Mouse (Mus musculus) small intestine, adult 2 months (tissue): Measurements from ENCODE around the gene Efna4. TPM values are rescaled to one million over a fixed set of nuclear protein-coding genes. Genes with fewer than 3 reads are reported as not detected.
A peak's percentile ranks its signal among the peaks of the same experiment; 100 is the strongest.

Experiments
- H3K27ac ChIP-seq: fragments of 200-500 bp; 2 replicates; pipeline ENCODE4 v1.5.1; 2012; ENCODE audit warnings: low read depth, low read length, control low read depth, inconsistent platforms; ENCODE audit not compliant: insufficient read depth
- H3K27me3 ChIP-seq: fragments of 200-500 bp; 2 replicates; pipeline ENCODE4 v1.6.1; 2012; ENCODE audit warnings: mild to moderate bottlenecking, moderate library complexity, low read length, inconsistent platforms; ENCODE audit not compliant: control insufficient read depth, insufficient read depth
- H3K36me3 ChIP-seq: fragments of 200-500 bp; 2 replicates; pipeline ENCODE4 v1.6.1; 2012; ENCODE audit warnings: mild to moderate bottlenecking, low read length, control low read depth, inconsistent platforms; ENCODE audit not compliant: control insufficient read depth, insufficient read depth
- H3K4me1 ChIP-seq: fragments of 200-500 bp; 2 replicates; pipeline ENCODE4 v1.6.1; 2012; ENCODE audit warnings: low read length, inconsistent platforms, mixed read lengths; ENCODE audit not compliant: control insufficient read depth, insufficient read depth, insufficient read length
- H3K4me3 ChIP-seq: fragments of 200-500 bp; 2 replicates; pipeline ENCODE4 v1.5.1; 2012; ENCODE audit warnings: low read depth, mild to moderate bottlenecking, control low read depth, inconsistent platforms, low read length, moderate library complexity
- CTCF ChIP-seq: fragments of 200-500 bp; IDR thresholded peaks from 2 replicates; pipeline ENCODE4 v1.5.1; 2012; ENCODE audit warnings: low read depth, mild to moderate bottlenecking, control low read depth, inconsistent platforms, low read length, moderate library complexity, mixed read lengths; ENCODE audit not compliant: insufficient replicate concordance, insufficient read length; ENCODE audit errors: extremely low read depth
- POLR2A ChIP-seq: fragments of 200-500 bp; IDR thresholded peaks from 2 replicates; pipeline ENCODE4 v1.6.1; 2012; ENCODE audit warnings: low read depth, mild to moderate bottlenecking, control low read depth, inconsistent platforms, low read length, moderate library complexity
- WGBS: fragments of 180-500 bp; shearing (Covaris S2); methylation state at CpG from one replicate; pipeline ENCODE4 v1.1.7; 2018; 5-methylcytosine and 5-hydroxymethylcytosine counted together
- polyA plus RNA-seq: library from polyadenylated mRNA; depleted of rRNA; stranded (reverse); fragments of >200 nt; gene quantifications from 2 replicates; pipeline ENCODE4 v1.2.3, GENCODE M21; 2012

The Efna4 gene
- polyA plus RNA-seq, 1 experiment: 20.0 TPM

DNA sequence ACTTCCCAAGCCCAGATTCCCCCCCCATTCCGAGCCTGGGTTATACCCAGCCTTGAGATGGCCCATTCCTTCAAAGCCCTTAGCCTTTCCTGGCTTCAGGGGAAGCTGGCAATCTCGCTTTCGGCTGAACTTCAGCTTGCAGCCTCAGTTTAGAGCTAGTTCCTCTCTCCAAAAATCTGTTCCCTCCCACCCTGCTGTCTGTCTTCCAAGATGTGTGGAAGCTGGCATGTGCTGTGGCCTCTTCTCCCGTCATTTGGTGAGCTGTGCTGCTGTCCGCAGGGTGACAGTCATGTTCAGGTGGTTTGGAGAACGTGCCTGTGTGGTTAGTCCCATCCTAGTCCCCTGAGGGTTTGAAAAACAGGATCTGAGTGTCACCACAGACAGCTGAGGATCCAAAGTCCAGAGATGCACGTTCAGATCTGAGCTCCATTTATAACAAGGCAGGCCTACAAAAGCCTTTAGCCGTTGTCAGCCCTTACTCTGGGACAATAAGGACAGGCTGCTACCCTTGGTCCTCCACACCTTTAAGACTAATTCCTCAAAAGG, 42.1 kb downstream of the Efna4 start:
- Histone ChIP-seq H3K27ac (peak overlapping the region; percentile 29; the same call in 1 of the 2 replicates), H3K4me1 (peaks cover 31% of the 10 kb centered on the region), H3K36me3 (no peaks in the 10 kb centered on the region), H3K27me3 (no peaks in the 10 kb centered on the region), H3K4me3 (no peak overlapping the region)
- TF ChIP-seq POLR2A (no peak), CTCF (no peak)
- WGBS: 59% methylated on average over 8 of the region's 8 CpGs

DNA sequence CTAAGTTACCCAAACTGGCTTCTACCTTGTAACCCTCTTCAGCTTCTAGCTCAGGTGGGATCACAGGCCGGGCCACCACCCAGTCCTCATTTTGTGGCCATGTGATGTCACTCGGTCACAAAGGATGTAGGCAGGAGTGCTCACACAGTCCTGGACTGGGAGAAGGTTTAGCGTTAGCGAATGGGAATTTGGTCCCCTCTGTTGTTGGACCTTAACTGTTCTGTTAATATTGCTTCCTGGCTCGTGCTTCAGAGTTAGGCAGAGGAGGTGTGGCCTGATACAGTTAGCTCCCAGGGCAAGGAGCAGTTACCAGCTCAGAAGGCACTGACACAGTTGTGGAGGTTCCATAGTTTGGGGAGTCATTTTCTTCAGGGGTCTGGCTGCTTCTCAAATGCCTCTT, 43.6 kb downstream of the Efna4 start:
- Histone ChIP-seq H3K27me3 (no peaks in the 10 kb centered on the region), H3K27ac (peak overlapping the region; percentile 85), H3K36me3 (no peaks in the 10 kb centered on the region), H3K4me3 (no peak overlapping the region), H3K4me1 (peaks cover 28% of the 10 kb centered on the region)
- TF ChIP-seq CTCF (no peak), POLR2A (no peak)
- 35% methylated on average over 5 of the region's 5 CpGs for WGBS

DNA sequence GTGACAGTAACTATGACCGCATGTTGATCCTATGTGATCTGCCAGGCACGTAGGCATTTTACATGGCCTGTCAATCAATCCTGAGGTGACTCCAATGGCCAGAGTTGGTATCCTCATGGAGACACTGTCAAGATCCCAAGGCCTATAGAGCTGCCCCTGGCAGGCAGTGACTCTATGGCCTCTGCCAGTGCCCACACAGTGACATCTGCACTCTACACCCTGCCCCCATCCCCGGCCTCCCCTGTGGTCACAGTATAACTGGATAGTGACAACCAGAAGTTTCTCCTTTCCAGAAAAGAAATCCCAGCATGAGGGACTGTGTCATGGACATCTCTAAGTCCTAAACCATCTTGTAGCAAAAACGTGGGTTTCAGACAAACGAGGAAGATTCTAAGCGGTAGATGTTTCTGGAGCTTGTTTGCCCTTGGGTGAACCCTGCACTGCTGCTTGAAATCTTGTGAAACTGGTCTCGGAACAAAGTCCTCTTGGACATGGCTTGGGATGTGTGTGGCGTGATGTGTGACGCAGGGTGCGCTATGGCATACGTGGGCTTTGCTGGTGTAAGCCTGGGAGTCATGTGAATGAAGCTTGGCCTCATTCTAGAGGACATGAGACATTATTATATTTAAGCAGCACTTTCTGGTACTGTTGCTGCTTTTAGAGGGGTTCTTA, 44.4 kb downstream of the Efna4 start:
- no peak for TF ChIP-seq CTCF
- no peak for TF ChIP-seq POLR2A
- WGBS: 35% methylated on average over 11 of the region's 11 CpGs
- no peaks in the 10 kb centered on the region for H3K27me3 ChIP-seq
- H3K27ac ChIP-seq: peak overlapping the region; percentile 85
- H3K4me3 ChIP-seq: no peak overlapping the region
- peaks cover 32% of the 10 kb centered on the region for H3K4me1 ChIP-seq
- no peaks in the 10 kb centered on the region for H3K36me3 ChIP-seq

DNA sequence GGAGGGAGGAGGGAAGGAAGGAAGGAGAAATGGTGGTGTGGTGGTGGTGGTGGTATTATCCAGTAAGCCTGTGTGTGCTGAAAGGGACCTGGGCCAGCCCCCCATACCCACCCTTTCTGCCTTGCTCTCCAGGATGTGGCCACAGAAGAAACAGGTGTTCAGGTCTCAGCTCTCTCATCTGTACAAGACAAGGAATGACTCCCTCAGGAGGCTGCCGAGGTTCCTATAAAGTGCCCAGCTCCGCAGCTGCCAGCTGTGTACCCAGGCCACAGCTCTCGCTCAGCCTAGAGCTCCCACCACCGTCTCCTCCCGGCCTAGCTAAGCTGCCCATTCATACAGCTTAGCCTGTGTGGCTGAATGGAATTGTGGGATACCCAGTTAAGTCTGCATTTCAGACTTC, 45.5 kb downstream of the Efna4 start:
- Histone ChIP-seq H3K27me3 (no peaks in the 10 kb centered on the region), H3K27ac (no peak overlapping the region), H3K4me3 (no peak overlapping the region), H3K36me3 (no peaks in the 10 kb centered on the region), H3K4me1 (peaks cover 35% of the 10 kb centered on the region)
- WGBS: 64% methylated on average over 5 of the region's 5 CpGs
- TF ChIP-seq CTCF (no peak), POLR2A (no peak)

DNA sequence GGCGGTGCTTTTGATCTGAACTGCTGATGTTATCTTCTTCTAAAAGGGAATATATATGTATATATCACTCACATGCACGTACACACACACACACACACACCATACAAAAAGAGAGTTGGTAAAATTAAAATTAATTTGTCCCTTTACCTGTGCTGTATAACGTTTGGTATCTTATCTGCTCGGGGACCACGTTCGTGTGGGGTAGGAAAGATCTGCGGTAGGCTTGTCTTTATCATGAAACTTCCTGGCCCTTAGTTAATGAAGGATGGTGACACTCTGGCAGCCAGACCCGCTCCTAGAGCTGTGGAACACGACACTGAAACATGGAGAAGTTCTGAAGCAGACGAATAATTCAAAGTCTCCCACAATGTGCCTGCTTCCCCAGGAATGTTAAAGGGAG, 46.0 kb downstream of the Efna4 start:
- H3K36me3 ChIP-seq: no peaks in the 10 kb centered on the region
- no peak overlapping the region for H3K27ac ChIP-seq
- peaks cover 35% of the 10 kb centered on the region for H3K4me1 ChIP-seq
- no peaks in the 10 kb centered on the region for H3K27me3 ChIP-seq
- H3K4me3 ChIP-seq: no peak overlapping the region
- TF ChIP-seq CTCF (no peak), POLR2A (no peak)
- whole genome bisulfite sequencing: 66% methylated on average over 10 of the region's 10 CpGs

DNA sequence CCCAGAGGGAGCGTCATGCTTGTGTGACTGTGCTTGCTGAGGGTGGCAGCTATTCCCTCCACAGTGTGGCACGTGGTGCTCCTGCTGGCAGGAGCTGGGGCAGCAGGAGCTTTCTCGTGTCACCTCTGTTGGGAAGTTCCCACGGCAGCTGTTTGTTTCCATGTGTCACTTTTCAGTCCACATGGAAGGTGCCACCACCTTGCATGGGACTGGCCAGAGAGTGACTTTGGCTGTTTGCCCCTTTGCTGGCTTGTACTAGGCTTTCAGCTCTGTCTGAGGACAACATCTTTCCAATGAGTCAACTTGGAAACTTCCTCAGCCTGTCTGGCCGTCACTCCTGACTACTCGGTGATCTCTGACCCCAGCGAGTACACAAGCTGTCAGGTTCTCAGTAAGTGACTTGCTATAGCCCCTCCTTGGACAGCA, 49.3 kb downstream of the Efna4 start:
- H3K36me3 ChIP-seq: no peaks in the 10 kb centered on the region
- WGBS: 12% methylated on average over 7 of the region's 7 CpGs
- H3K27ac ChIP-seq: peak overlapping the region; percentile 55
- no peak overlapping the region for H3K4me3 ChIP-seq
- TF ChIP-seq POLR2A: no peak
- no peak for TF ChIP-seq CTCF
- peaks cover 30% of the 10 kb centered on the region for H3K4me1 ChIP-seq
- H3K27me3 ChIP-seq: no peaks in the 10 kb centered on the region

DNA sequence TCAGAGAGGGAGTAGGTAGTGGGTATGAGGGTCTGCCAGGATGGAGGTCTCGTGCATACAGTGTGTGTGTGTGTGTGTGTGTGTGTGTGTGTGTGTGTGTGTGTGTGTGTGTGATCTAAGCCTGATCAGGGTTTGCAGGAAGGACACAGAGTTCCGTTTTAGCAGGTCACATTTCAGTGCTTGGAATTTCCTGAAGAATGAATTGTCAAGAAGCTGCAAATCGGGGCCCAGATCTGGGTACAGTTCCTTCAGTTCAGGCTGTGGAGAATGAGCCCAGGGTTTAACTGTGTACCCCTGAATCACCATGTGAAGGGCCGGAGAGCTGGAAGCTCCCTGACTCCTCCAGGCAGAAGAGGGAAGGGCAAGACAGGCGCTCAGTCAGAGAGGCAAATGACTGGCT, 50.5 kb downstream of the Efna4 start:
- no peak overlapping the region for H3K27ac ChIP-seq
- H3K27me3 ChIP-seq: no peaks in the 10 kb centered on the region
- no peak overlapping the region for H3K4me3 ChIP-seq
- TF ChIP-seq POLR2A (no peak), CTCF (no peak)
- H3K36me3 ChIP-seq: no peaks in the 10 kb centered on the region
- 76% methylated on average over 5 of the region's 5 CpGs for WGBS
- peaks cover 21% of the 10 kb centered on the region for H3K4me1 ChIP-seq
